Mouse (Mus musculus) MEL (cell line): ENCODE data around the gene Isl1. TPM values are rescaled to one million over a fixed set of nuclear protein-coding genes. Genes with fewer than 3 reads are reported as not detected.

Experiments used
- DNase-seq: peaks from one replicate; pipeline ENCODE4 v3.0.0; 2011; ENCODE audit warnings: low read depth, low spot score
- H3K27ac ChIP-seq: 2 replicates; pipeline ENCODE4 v1.5.1; 2012; ENCODE audit warnings: low read depth, mild to moderate bottlenecking, control low read depth, low read length, moderate library complexity; ENCODE audit not compliant: control insufficient read depth
- H3K27me3 ChIP-seq, 2 experiments: fragments of 150-350 bp in 1 of 2; sonication (generic) in 1 of 2; 2 replicates each; pipeline ENCODE4 v1.6.1; 2012; ENCODE audit warnings: low read length in 2 of 2, mild to moderate bottlenecking in 2 of 2, improper control_type of control experiment in 1 of 2, moderate library complexity in 1 of 2; ENCODE audit not compliant: insufficient read depth in 2 of 2, control insufficient read depth in 1 of 2
- H3K36me3 ChIP-seq, 2 experiments: 2 replicates each; pipeline ENCODE4 v1.6.1; 2012 to 2014; ENCODE audit warnings: low read length in 2 of 2, improper control_type of control experiment in 1 of 2, inconsistent platforms in 1 of 2, mild to moderate bottlenecking in 1 of 2; ENCODE audit not compliant: insufficient read depth in 2 of 2, control insufficient read depth in 1 of 2
- H3K4me1 ChIP-seq, 2 experiments: fragments of 150-350 bp in 1 of 2; sonication (generic) in 1 of 2; 2 replicates each; pipeline ENCODE4 v1.6.1; 2012; ENCODE audit warnings: low read length in 2 of 2, improper control_type of control experiment in 1 of 2, mild to moderate bottlenecking in 1 of 2; ENCODE audit not compliant: insufficient read depth in 2 of 2, control insufficient read depth in 1 of 2
- H3K4me3 ChIP-seq, 2 experiments: fragments of 150-350 bp in 1 of 2; sonication (generic) in 1 of 2; 2 replicates each; pipeline ENCODE4 v1.5.1; 2012; ENCODE audit warnings: low read depth in 2 of 2, low read length in 2 of 2, mild to moderate bottlenecking in 2 of 2, moderate library complexity in 2 of 2, control low read depth in 1 of 2, improper control_type of control experiment in 1 of 2; ENCODE audit not compliant: control insufficient read depth in 1 of 2, insufficient read depth in 1 of 2
- H3K79me2 ChIP-seq: 2 replicates; pipeline ENCODE4 v1.6.1; 2012; ENCODE audit warnings: mild to moderate bottlenecking, low read length, moderate library complexity; ENCODE audit not compliant: control insufficient read depth, poor library complexity, insufficient read depth
- H3K9ac ChIP-seq: 2 replicates; pipeline ENCODE4 v1.6.1; 2012; ENCODE audit warnings: low read depth, mild to moderate bottlenecking, control low read depth, low read length, moderate library complexity; ENCODE audit not compliant: control insufficient read depth, poor library complexity, severe bottlenecking
- H3K9me3 ChIP-seq: fragments of 150-350 bp; sonication (generic); replicated peaks from 2 replicates; pipeline ENCODE4 v1.6.1; 2012; ENCODE audit warnings: mild to moderate bottlenecking, low read length, improper control_type of control experiment, moderate library complexity; ENCODE audit not compliant: insufficient read depth
- CTCF ChIP-seq, 3 experiments: IDR thresholded peaks in 2 of 3; conservative IDR thresholded peaks in 1 of 3; 2 replicates each; pipeline ENCODE4 v1.5.1; 2011 to 2012; ENCODE audit warnings: low read length in 3 of 3, low read depth in 2 of 3, mild to moderate bottlenecking in 2 of 3, improper control_type of control experiment in 1 of 3, inconsistent platforms in 1 of 3, mixed read lengths in 1 of 3, moderate library complexity in 1 of 3; ENCODE audit not compliant: control insufficient read depth in 1 of 3, insufficient read depth in 1 of 3, poor library complexity in 1 of 3, severe bottlenecking in 1 of 3
- ELF1 ChIP-seq: IDR thresholded peaks from 2 replicates; pipeline ENCODE4 v1.6.1; 2014; ENCODE audit warnings: low read depth, mild to moderate bottlenecking, inconsistent platforms, low read length, improper control_type of control experiment, moderate library complexity
- EP300 ChIP-seq, 2 experiments: IDR thresholded peaks; 2 replicates each; pipeline ENCODE4 v1.6.1; 2011; ENCODE audit warnings: improper control_type of control experiment in 2 of 2, low read length in 2 of 2, low read depth in 1 of 2, mild to moderate bottlenecking in 1 of 2
- ETS1 ChIP-seq: IDR thresholded peaks from 2 replicates; pipeline ENCODE4 v1.6.1; 2012; ENCODE audit warnings: low read depth, mild to moderate bottlenecking, inconsistent platforms, low read length, improper control_type of control experiment, moderate library complexity
- GATA1 ChIP-seq: IDR thresholded peaks from 2 replicates; pipeline ENCODE4 v1.6.1; 2011; ENCODE audit warnings: low read depth, low read length, improper control_type of control experiment
- HCFC1 ChIP-seq: IDR thresholded peaks from 2 replicates; pipeline ENCODE4 v1.6.1; 2012; ENCODE audit warnings: low read depth, mild to moderate bottlenecking, inconsistent platforms, low read length, improper control_type of control experiment, moderate library complexity
- JUND ChIP-seq: IDR thresholded peaks from 2 replicates; pipeline ENCODE4 v1.6.1; 2011; ENCODE audit warnings: low read depth, mild to moderate bottlenecking, improper control_type of control experiment, low read length
- MAX ChIP-seq: IDR thresholded peaks from 2 replicates; pipeline ENCODE4 v1.6.1; 2011; ENCODE audit warnings: low read length, improper control_type of control experiment
- MAZ ChIP-seq: IDR thresholded peaks from 2 replicates; pipeline ENCODE4 v1.6.1; 2012; ENCODE audit warnings: low read depth, mild to moderate bottlenecking, inconsistent platforms, low read length, improper control_type of control experiment
- MEF2A ChIP-seq: IDR thresholded peaks from 2 replicates; pipeline ENCODE4 v1.6.1; 2014; ENCODE audit warnings: low read depth, mild to moderate bottlenecking, inconsistent platforms, low read length, improper control_type of control experiment; ENCODE audit not compliant: poor library complexity, insufficient replicate concordance, severe bottlenecking; ENCODE audit errors: extremely low read depth
- MXI1 ChIP-seq: IDR thresholded peaks from 2 replicates; pipeline ENCODE4 v1.6.1; 2011; ENCODE audit warnings: mild to moderate bottlenecking, low read depth, low read length, improper control_type of control experiment
- MYC ChIP-seq: IDR thresholded peaks from 2 replicates; pipeline ENCODE4 v1.6.1; 2011; ENCODE audit warnings: low read depth, mild to moderate bottlenecking, low read length, improper control_type of control experiment, moderate library complexity
- NELFE ChIP-seq: IDR thresholded peaks from 2 replicates; pipeline ENCODE4 v1.6.1; 2011; ENCODE audit warnings: low read depth, low read length, improper control_type of control experiment
- NRF1 ChIP-seq: IDR thresholded peaks from 2 replicates; pipeline ENCODE4 v1.6.1; 2014; ENCODE audit warnings: low read depth, mild to moderate bottlenecking, inconsistent platforms, low read length, improper control_type of control experiment, moderate library complexity; ENCODE audit not compliant: poor library complexity, insufficient read depth, severe bottlenecking
- POLR2A ChIP-seq, 2 experiments: IDR thresholded peaks; 2 replicates each; pipeline ENCODE4 v1.6.1; 2011 to 2012; ENCODE audit warnings: low read length in 2 of 2, mild to moderate bottlenecking in 2 of 2, control low read depth in 1 of 2, improper control_type of control experiment in 1 of 2, low read depth in 1 of 2, moderate library complexity in 1 of 2; ENCODE audit not compliant: control insufficient read depth in 1 of 2, insufficient read depth in 1 of 2, poor library complexity in 1 of 2
- POLR2AphosphoS2 ChIP-seq: IDR thresholded peaks from 2 replicates; pipeline ENCODE4 v1.6.1; 2011; ENCODE audit warnings: low read length, improper control_type of control experiment
- RCOR1 ChIP-seq: IDR thresholded peaks from 2 replicates; pipeline ENCODE4 v1.6.1; 2012; ENCODE audit warnings: low read depth, mild to moderate bottlenecking, inconsistent platforms, low read length, improper control_type of control experiment
- SMC3 ChIP-seq: IDR thresholded peaks from 2 replicates; pipeline ENCODE4 v1.6.1; 2011; ENCODE audit warnings: low read depth, low read length, improper control_type of control experiment
- TAL1 ChIP-seq: IDR thresholded peaks from 2 replicates; pipeline ENCODE4 v1.6.1; 2012; ENCODE audit warnings: mild to moderate bottlenecking, inconsistent platforms, low read length, moderate library complexity, mixed read lengths
- TBP ChIP-seq: IDR thresholded peaks from 2 replicates; pipeline ENCODE4 v1.8.0; 2011; ENCODE audit warnings: low read depth, low read length, improper control_type of control experiment
- UBTF ChIP-seq: IDR thresholded peaks from 2 replicates; pipeline ENCODE4 v1.6.1; 2012; ENCODE audit warnings: low read depth, mild to moderate bottlenecking, inconsistent platforms, low read length, improper control_type of control experiment, moderate library complexity, borderline replicate concordance; ENCODE audit not compliant: insufficient read depth
- USF2 ChIP-seq, 2 experiments: IDR thresholded peaks; 2 replicates each; pipeline ENCODE4 v1.6.1; 2011 to 2012; ENCODE audit warnings: improper control_type of control experiment in 2 of 2, low read length in 2 of 2, borderline replicate concordance in 1 of 2, inconsistent platforms in 1 of 2, low read depth in 1 of 2, mild to moderate bottlenecking in 1 of 2; ENCODE audit not compliant: insufficient read depth in 1 of 2
- ZC3H11A ChIP-seq: IDR thresholded peaks from 2 replicates; pipeline ENCODE4 v1.6.1; 2012; ENCODE audit warnings: low read depth, mild to moderate bottlenecking, inconsistent platforms, low read length, improper control_type of control experiment
- ZKSCAN1 ChIP-seq: IDR thresholded peaks from 2 replicates; pipeline ENCODE4 v1.6.1; 2012; ENCODE audit warnings: low read depth, mild to moderate bottlenecking, inconsistent platforms, low read length, improper control_type of control experiment, moderate library complexity
- ZNF384 ChIP-seq: IDR thresholded peaks from 2 replicates; pipeline ENCODE4 v1.6.1; 2012; ENCODE audit warnings: low read depth, mild to moderate bottlenecking, inconsistent platforms, low read length, improper control_type of control experiment
- polyA plus RNA-seq, 2 experiments: library from polyadenylated mRNA; stranded (reverse) in 1 of 2; unstranded in 1 of 2; fragments of >175 nt in 1 of 2; fragments of >200 nt in 1 of 2; gene quantifications; 2 replicates each; pipeline versions ENCODE4 v1.2.1 to v1.2.4; 2012; ENCODE audit warnings: low replicate concordance in 2 of 2, low read depth in 1 of 2; ENCODE audit not compliant: insufficient read length in 2 of 2, insufficient read depth in 1 of 2, missing spikeins in 1 of 2
- total RNA-seq: library from RNA; depleted of rRNA; stranded (reverse); fragments of 300-350 nt; gene quantifications from 2 replicates; pipeline ENCODE4 v1.2.3, GENCODE M21; 2012

The Isl1 gene
- total and polyA plus RNA-seq, 3 experiments, result 0.14 to 0.31 TPM; not detected in 1

GRCm38 (mm10) chr13:116305721-116306120 is 3.8 kb downstream of the Isl1 start:
- Histone ChIP-seq H3K27me3 (no peaks in the 10 kb centered on the region), H3K79me2 (no peaks in the 10 kb centered on the region), H3K9ac (no peak overlapping the region), H3K4me3 (no peak overlapping the region), H3K9me3 (no peaks in the 10 kb centered on the region), H3K4me1 (no peaks in the 10 kb centered on the region), H3K36me3 (no peaks in the 10 kb centered on the region), H3K27ac (no peak overlapping the region)
- TF ChIP-seq CTCF (IDR thresholded peaks at IDR 0.05 in 2 of 3, conservative IDR thresholded peaks at IDR 0.05 in 1 of 3; ENCODE audit: control insufficient read depth in 1 of 3, insufficient read depth in 1 of 3, low read depth in 2 of 3, low read length in 3 of 3, poor library complexity in 1 of 3, severe bottlenecking in 1 of 3) (no peak), ZC3H11A (no peak), MEF2A (no peak), MYC (no peak), NRF1 (no peak), POLR2A (IDR thresholded peaks at IDR 0.05; ENCODE audit: control insufficient read depth in 1 of 2, insufficient read depth in 1 of 2, low read depth in 1 of 2, low read length in 2 of 2, poor library complexity in 1 of 2) (no peak), NELFE (no peak)
- no peak for DNase-seq

GRCm38 (mm10) chr13:116304713-116305470 is 4.6 kb downstream of the Isl1 start:
- H3K79me2 ChIP-seq, result no peaks in the 10 kb centered on the region
- no peaks in the 10 kb centered on the region for H3K4me1 ChIP-seq
- no peaks in the 10 kb centered on the region for H3K9me3 ChIP-seq
- no peak for DNase-seq
- no peaks in the 10 kb centered on the region for H3K27me3 ChIP-seq
- H3K27ac ChIP-seq, result no peak overlapping the region
- H3K36me3 ChIP-seq, result no peaks in the 10 kb centered on the region
- H3K9ac ChIP-seq, result no peak overlapping the region
- H3K4me3 ChIP-seq, result no peak overlapping the region
- TF ChIP-seq RCOR1, result no peak
- no peak for TF ChIP-seq NRF1
- no peak for TF ChIP-seq JUND
- no peak for TF ChIP-seq SMC3
- no peak for TF ChIP-seq UBTF

GRCm38 (mm10) chr13:116303766-116304165 is 5.7 kb downstream of the Isl1 start:
- Histone ChIP-seq H3K27me3 (no peaks in the 10 kb centered on the region), H3K4me1 (no peaks in the 10 kb centered on the region), H3K27ac (no peak overlapping the region), H3K36me3 (no peaks in the 10 kb centered on the region), H3K79me2 (no peaks in the 10 kb centered on the region), H3K4me3 (no peak overlapping the region), H3K9ac (no peak overlapping the region), H3K9me3 (no peaks in the 10 kb centered on the region)
- TF ChIP-seq MAZ, result no peak
- TF ChIP-seq TBP, result no peak
- TF ChIP-seq SMC3, result no peak
- TF ChIP-seq CTCF (IDR thresholded peaks at IDR 0.05 in 2 of 3, conservative IDR thresholded peaks at IDR 0.05 in 1 of 3; ENCODE audit: control insufficient read depth in 1 of 3, insufficient read depth in 1 of 3, low read depth in 2 of 3, low read length in 3 of 3, poor library complexity in 1 of 3, severe bottlenecking in 1 of 3), result no peak
- TF ChIP-seq ETS1, result no peak
- TF ChIP-seq ZNF384, result no peak
- TF ChIP-seq ELF1, result no peak
- TF ChIP-seq EP300 (IDR thresholded peaks at IDR 0.05; ENCODE audit: low read depth in 1 of 2, low read length in 2 of 2), result no peak
- TF ChIP-seq MXI1, result no peak
- no peak for TF ChIP-seq HCFC1
- no peak for TF ChIP-seq RCOR1
- TF ChIP-seq TAL1, result no peak
- TF ChIP-seq USF2 (IDR thresholded peaks at IDR 0.05; ENCODE audit: borderline replicate concordance in 1 of 2, insufficient read depth in 1 of 2, low read depth in 1 of 2, low read length in 2 of 2), result no peak
- no peak for TF ChIP-seq POLR2AphosphoS2
- TF ChIP-seq GATA1, result no peak
- no peak for TF ChIP-seq MAX
- TF ChIP-seq ZKSCAN1, result no peak
- no peak for DNase-seq
